Mouse (Mus musculus): ENCODE results near the gene 3110040M04Rik. TPM values are rescaled to one million over a fixed set of nuclear protein-coding genes. Genes with fewer than 3 reads are reported as not detected.

The 3110040M04Rik gene
- polyA plus RNA-seq, 1 experiment = not detected

DNA sequence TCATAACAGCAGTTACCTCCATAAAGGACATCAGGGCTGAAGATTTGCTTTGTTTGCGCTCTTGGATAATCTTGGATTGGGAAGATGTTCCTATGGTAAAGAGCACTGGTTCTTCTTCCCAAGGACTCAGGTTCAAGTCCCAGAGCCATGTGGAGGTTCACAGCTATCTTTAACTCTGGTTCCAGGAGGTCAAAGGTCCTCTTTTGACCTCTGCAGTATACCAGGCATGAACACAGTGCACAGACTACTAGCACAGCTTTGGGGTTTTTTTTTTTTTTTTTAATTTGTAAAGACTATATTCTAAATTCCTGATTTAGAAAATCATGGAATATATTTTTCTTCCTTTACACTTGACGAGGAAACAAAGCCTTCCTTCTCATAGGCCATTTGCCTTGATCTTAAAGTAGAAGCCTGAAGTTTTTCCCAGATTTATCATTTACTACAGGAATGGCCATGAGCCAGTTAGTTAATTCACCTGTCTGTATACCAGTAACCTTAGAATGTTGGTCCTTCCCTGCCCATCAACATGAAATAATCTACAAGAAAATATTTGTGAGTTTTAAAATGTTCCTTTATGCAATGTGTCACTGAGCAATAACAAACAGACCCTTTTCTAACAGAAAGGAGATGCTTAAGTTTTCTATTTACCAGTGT, 44.9 kb upstream of the 3110040M04Rik start:
- H3K27ac ChIP-seq (ENCODE audit: insufficient read depth, low read length) = no peak overlapping the region
- H3K4me1 ChIP-seq (ENCODE audit: control insufficient read depth, insufficient read depth, low read length) = no peaks in the 10 kb centered on the region
- no peak for TF ChIP-seq EP300 (IDR thresholded peaks at IDR 0.05; ENCODE audit: insufficient read depth, low read depth, low read length)
- TF ChIP-seq CTCF (IDR thresholded peaks at IDR 0.05; ENCODE audit: low read depth, low read length) = no peak
- TF ChIP-seq POLR2A (IDR thresholded peaks at IDR 0.05; ENCODE audit: insufficient read depth, low read length) = no peak
- no peaks in the 10 kb centered on the region for H3K9me3 ChIP-seq (replicated peaks; ENCODE audit: control insufficient read depth, insufficient read depth, low read length, poor library complexity, severe bottlenecking)
- no peak overlapping the region for H3K4me3 ChIP-seq (ENCODE audit: low read depth, low read length)
- no peaks in the 10 kb centered on the region for H3K36me3 ChIP-seq (ENCODE audit: control insufficient read depth, insufficient read depth, low read length, poor library complexity, severe bottlenecking)
- no peak overlapping the region for H3K9ac ChIP-seq (ENCODE audit: low read depth, poor library complexity, severe bottlenecking)
- H3K27me3 ChIP-seq (ENCODE audit: control insufficient read depth, insufficient read depth, low read length, poor library complexity, severe bottlenecking) = no peaks in the 10 kb centered on the region

- Histone ChIP-seq H3K9ac (ENCODE audit: low read depth, poor library complexity, severe bottlenecking) (no peak overlapping the region), H3K4me1 (ENCODE audit: control insufficient read depth, insufficient read depth, low read length) (no peaks in the 10 kb centered on the region), H3K9me3 (replicated peaks; ENCODE audit: control insufficient read depth, insufficient read depth, low read length, poor library complexity, severe bottlenecking) (no peaks in the 10 kb centered on the region), H3K4me3 (ENCODE audit: low read depth, low read length) (no peak overlapping the region), H3K36me3 (ENCODE audit: control insufficient read depth, insufficient read depth, low read length, poor library complexity, severe bottlenecking) (no peaks in the 10 kb centered on the region), H3K27ac (ENCODE audit: insufficient read depth, low read length) (no peak overlapping the region), H3K27me3 (ENCODE audit: control insufficient read depth, insufficient read depth, low read length, poor library complexity, severe bottlenecking) (no peaks in the 10 kb centered on the region)
- TF ChIP-seq POLR2A (IDR thresholded peaks at IDR 0.05; ENCODE audit: insufficient read depth, low read length) (no peak), EP300 (IDR thresholded peaks at IDR 0.05; ENCODE audit: insufficient read depth, low read depth, low read length) (no peak), CTCF (IDR thresholded peaks at IDR 0.05; ENCODE audit: low read depth, low read length) (no peak)
Measured at GRCm38 (mm10) chr1:151166031-151166430, 37.9 kb upstream of the 3110040M04Rik start.

GRCm38 (mm10) chr1:151167297-151168047, 36.4 kb upstream of the 3110040M04Rik start:
- Histone ChIP-seq H3K9ac (ENCODE audit: low read depth, poor library complexity, severe bottlenecking) (no peak overlapping the region), H3K27me3 (ENCODE audit: control insufficient read depth, insufficient read depth, low read length, poor library complexity, severe bottlenecking) (no peaks in the 10 kb centered on the region), H3K27ac (ENCODE audit: insufficient read depth, low read length) (no peak overlapping the region), H3K4me1 (ENCODE audit: control insufficient read depth, insufficient read depth, low read length) (no peaks in the 10 kb centered on the region), H3K9me3 (replicated peaks; ENCODE audit: control insufficient read depth, insufficient read depth, low read length, poor library complexity, severe bottlenecking) (no peaks in the 10 kb centered on the region), H3K4me3 (ENCODE audit: low read depth, low read length) (no peak overlapping the region), H3K36me3 (ENCODE audit: control insufficient read depth, insufficient read depth, low read length, poor library complexity, severe bottlenecking) (no peaks in the 10 kb centered on the region)
- TF ChIP-seq POLR2A (IDR thresholded peaks at IDR 0.05; ENCODE audit: insufficient read depth, low read length) (no peak), EP300 (IDR thresholded peaks at IDR 0.05; ENCODE audit: insufficient read depth, low read depth, low read length) (no peak), CTCF (IDR thresholded peaks at IDR 0.05; ENCODE audit: low read depth, low read length) (no peak)

DNA sequence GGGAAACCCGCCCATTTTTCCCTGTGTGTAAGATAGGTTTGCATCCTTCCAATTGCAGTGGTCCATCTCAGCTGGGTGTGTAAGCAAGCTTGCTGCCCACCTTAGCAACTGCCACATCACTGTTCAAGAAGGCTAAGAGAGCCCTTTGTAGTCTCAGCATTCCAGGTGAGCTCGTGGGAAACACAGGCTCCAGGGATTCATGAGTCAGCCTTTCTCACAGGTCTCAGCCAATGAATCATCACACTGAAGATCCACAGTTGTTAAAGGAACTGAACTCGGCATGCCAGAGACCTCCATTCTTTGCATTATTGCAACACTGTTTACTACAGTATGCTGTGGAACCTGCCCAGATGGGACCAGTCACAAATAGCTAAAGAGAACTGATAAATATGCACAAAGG, 35.3 kb upstream of the 3110040M04Rik start:
- TF ChIP-seq POLR2A (IDR thresholded peaks at IDR 0.05; ENCODE audit: insufficient read depth, low read length) = no peak
- no peak for TF ChIP-seq EP300 (IDR thresholded peaks at IDR 0.05; ENCODE audit: insufficient read depth, low read depth, low read length)
- TF ChIP-seq CTCF (IDR thresholded peaks at IDR 0.05; ENCODE audit: low read depth, low read length) = no peak
- no peaks in the 10 kb centered on the region for H3K9me3 ChIP-seq (replicated peaks; ENCODE audit: control insufficient read depth, insufficient read depth, low read length, poor library complexity, severe bottlenecking)
- H3K9ac ChIP-seq (ENCODE audit: low read depth, poor library complexity, severe bottlenecking) = no peak overlapping the region
- H3K36me3 ChIP-seq (ENCODE audit: control insufficient read depth, insufficient read depth, low read length, poor library complexity, severe bottlenecking) = no peaks in the 10 kb centered on the region
- no peak overlapping the region for H3K27ac ChIP-seq (ENCODE audit: insufficient read depth, low read length)
- H3K27me3 ChIP-seq (ENCODE audit: control insufficient read depth, insufficient read depth, low read length, poor library complexity, severe bottlenecking) = no peaks in the 10 kb centered on the region
- no peak overlapping the region for H3K4me3 ChIP-seq (ENCODE audit: low read depth, low read length)
- H3K4me1 ChIP-seq (ENCODE audit: control insufficient read depth, insufficient read depth, low read length) = no peaks in the 10 kb centered on the region

DNA sequence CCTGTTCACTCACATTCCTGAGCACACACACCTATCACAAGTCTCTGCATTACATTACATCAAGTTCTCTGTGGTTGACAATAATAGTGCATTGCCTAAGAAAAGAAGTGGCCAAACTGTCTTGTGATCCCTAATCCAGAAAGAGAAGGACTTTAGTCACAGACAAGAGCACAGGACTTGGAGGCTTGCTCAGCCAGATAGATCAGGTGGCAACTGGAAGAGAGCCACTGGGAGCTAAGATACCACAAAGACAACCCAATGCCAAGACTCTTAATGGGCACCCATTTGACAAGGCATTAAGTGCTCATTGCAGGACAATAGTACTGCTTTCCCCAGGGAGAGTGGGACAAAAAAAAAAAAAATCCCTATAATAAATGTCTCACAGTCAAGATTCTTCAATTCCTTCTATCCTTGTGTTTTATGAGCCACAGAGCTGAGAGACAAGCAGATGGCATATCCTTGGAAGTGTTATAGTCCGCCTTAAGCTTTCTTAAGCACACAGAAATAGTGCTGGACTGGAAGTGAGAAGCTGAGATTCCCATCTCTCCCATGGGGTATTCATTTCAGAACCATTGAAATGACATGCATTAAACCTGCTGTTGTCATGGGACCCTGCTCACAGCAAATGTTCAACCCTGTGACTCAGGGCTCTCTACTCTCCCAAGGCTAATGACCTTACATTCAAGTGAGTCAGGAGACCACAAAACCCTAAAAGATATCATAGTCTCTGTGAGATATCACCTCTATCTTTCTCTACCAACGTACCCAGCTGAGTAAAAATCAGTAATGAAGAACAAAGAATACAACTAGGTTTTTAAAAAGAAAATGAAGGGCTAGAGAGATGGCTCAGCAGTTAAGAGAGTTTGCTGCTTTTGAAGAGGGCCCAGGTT, 32.1 kb upstream of the 3110040M04Rik start:
- TF ChIP-seq POLR2A (IDR thresholded peaks at IDR 0.05; ENCODE audit: insufficient read depth, low read length) (no peak), EP300 (IDR thresholded peaks at IDR 0.05; ENCODE audit: insufficient read depth, low read depth, low read length) (no peak), CTCF (IDR thresholded peaks at IDR 0.05; ENCODE audit: low read depth, low read length) (no peak)
- Histone ChIP-seq H3K9ac (ENCODE audit: low read depth, poor library complexity, severe bottlenecking) (no peak overlapping the region), H3K36me3 (ENCODE audit: control insufficient read depth, insufficient read depth, low read length, poor library complexity, severe bottlenecking) (no peaks in the 10 kb centered on the region), H3K9me3 (replicated peaks; ENCODE audit: control insufficient read depth, insufficient read depth, low read length, poor library complexity, severe bottlenecking) (no peaks in the 10 kb centered on the region), H3K4me3 (ENCODE audit: low read depth, low read length) (no peak overlapping the region), H3K27ac (ENCODE audit: insufficient read depth, low read length) (no peak overlapping the region), H3K4me1 (ENCODE audit: control insufficient read depth, insufficient read depth, low read length) (no peaks in the 10 kb centered on the region), H3K27me3 (ENCODE audit: control insufficient read depth, insufficient read depth, low read length, poor library complexity, severe bottlenecking) (no peaks in the 10 kb centered on the region)
